Mouse (Mus musculus) megakaryocyte, embryonic 14.5 days (primary cell): ENCODE data around the gene Fbxo27. TPM values are rescaled to one million over a fixed set of nuclear protein-coding genes. Genes with fewer than 3 reads are reported as not detected.

Experiments used
- H3K27me3 ChIP-seq: replicated peaks from 2 replicates; pipeline ENCODE3; 2012; ENCODE audit warnings: inconsistent platforms
- H3K36me3 ChIP-seq: replicated peaks from 2 replicates; pipeline ENCODE3; 2012; ENCODE audit warnings: low read length, inconsistent platforms, mixed read lengths
- H3K4me1 ChIP-seq: 2 replicates; pipeline ENCODE4 v1.6.1; 2012; ENCODE audit warnings: inconsistent platforms
- H3K4me3 ChIP-seq: replicated peaks from 2 replicates; pipeline ENCODE3; 2012; ENCODE audit warnings: moderate library complexity, mild to moderate bottlenecking, inconsistent platforms
- H3K9me3 ChIP-seq: 2 replicates; pipeline ENCODE4 v1.6.1; 2012; ENCODE audit warnings: inconsistent platforms
- FLI1 ChIP-seq: IDR thresholded peaks from 2 replicates; pipeline ENCODE4 v1.6.1; 2012; ENCODE audit warnings: low read length, inconsistent platforms, mixed read lengths
- GATA1 ChIP-seq: IDR thresholded peaks from 3 replicates; pipeline ENCODE4 v1.6.1; 2012; ENCODE audit warnings: mixed read lengths, low read length, inconsistent platforms, borderline replicate concordance
- polyA plus RNA-seq: library from polyadenylated mRNA; stranded (reverse); fragments of >175 nt; gene quantifications from 2 replicates; pipeline ENCODE4 v1.2.3, GENCODE M21; 2012; ENCODE audit warnings: low replicate concordance; ENCODE audit not compliant: insufficient read depth

Gene Fbxo27
- polyA plus RNA-seq, 1 experiment = not detected

GRCm38 (mm10) chr7:28740949-28741348 is 48.3 kb downstream of the Fbxo27 start:
- no peaks in the 10 kb centered on the region for H3K27me3 ChIP-seq
- peaks cover 45% of the 10 kb centered on the region for H3K4me1 ChIP-seq
- TF ChIP-seq GATA1 (no peak), FLI1 (no peak)
- H3K9me3 ChIP-seq = no peaks in the 10 kb centered on the region
- peaks cover 49% of the 10 kb centered on the region for H3K36me3 ChIP-seq
- H3K4me3 ChIP-seq = peak overlapping the region; percentile 97

GRCm38 (mm10) chr7:28741368-28741708 is 48.7 kb downstream of the Fbxo27 start:
- no peaks in the 10 kb centered on the region for H3K9me3 ChIP-seq
- H3K36me3 ChIP-seq = peaks cover 52% of the 10 kb centered on the region
- TF ChIP-seq GATA1 (no peak), FLI1 (no peak)
- peak overlapping the region; percentile 97 for H3K4me3 ChIP-seq
- H3K4me1 ChIP-seq = peaks cover 45% of the 10 kb centered on the region
- no peaks in the 10 kb centered on the region for H3K27me3 ChIP-seq

- H3K27me3 ChIP-seq = no peaks in the 10 kb centered on the region
- H3K4me1 ChIP-seq = peaks cover 45% of the 10 kb centered on the region
- H3K4me3 ChIP-seq = peak within 1 kb of the TSS; percentile 97
- H3K9me3 ChIP-seq = no peaks in the 10 kb centered on the region
- TF ChIP-seq GATA1 (no peak), FLI1 (no peak)
- peaks cover 57% of the 10 kb centered on the region for H3K36me3 ChIP-seq
Measured at GRCm38 (mm10) chr7:28741709-28742438, 49.2 kb downstream of the Fbxo27 start, which contains the start of the genes Mrps12 and Sars2. Mrps12 (minus strand) TSS chr7:28741820. Sars2 (plus strand) TSS chr7:28741992.

Other genes with a start within 250 kb of the Fbxo27 start
- 3.4 and 4.0 TPM in 2 replicates for gene Lrfn1, start 240.9 kb upstream of the Fbxo27 start, polyA plus RNA-seq
- not detected in 2 replicates for gene Ifnl2, start 182.4 kb upstream of the Fbxo27 start, polyA plus RNA-seq
- not detected in 2 replicates for gene Ifnl3, start 170.0 kb upstream of the Fbxo27 start, polyA plus RNA-seq
- not detected in 2 replicates for gene Sycn, start 152.0 kb upstream of the Fbxo27 start, polyA plus RNA-seq
- 0.28 TPM in 1 of 2 replicates, not detected in the other for gene Nccrp1, start 145.6 kb upstream of the Fbxo27 start, polyA plus RNA-seq
- 125 and 217 TPM in 2 replicates for gene Samd4b, start 94.7 kb upstream of the Fbxo27 start, polyA plus RNA-seq
- gene Pak4, start 94.7 kb upstream of the Fbxo27 start, polyA plus RNA-seq = 17.3 and 20.8 TPM in 2 replicates
- not detected in 2 replicates for gene Acp7, start 61.5 kb upstream of the Fbxo27 start, polyA plus RNA-seq
- gene Fbxo17, start 24.0 kb downstream of the Fbxo27 start, polyA plus RNA-seq = not detected in 2 replicates
- 283 and 464 TPM in 2 replicates for gene Mrps12, start 49.0 kb downstream of the Fbxo27 start, polyA plus RNA-seq
- gene Sars2, start 49.1 kb downstream of the Fbxo27 start, polyA plus RNA-seq = 16.1 and 18.5 TPM in 2 replicates
- gene Ccer2, start 63.3 kb downstream of the Fbxo27 start, polyA plus RNA-seq = not detected in 2 replicates
- gene Sirt2, start 73.9 kb downstream of the Fbxo27 start, polyA plus RNA-seq = 230 and 254 TPM in 2 replicates
- 239 and 363 TPM in 2 replicates for gene Nfkbib, start 74.7 kb downstream of the Fbxo27 start, polyA plus RNA-seq
- 30.8 and 66.7 TPM in 2 replicates for gene Rinl, start 96.1 kb downstream of the Fbxo27 start, polyA plus RNA-seq
- gene Hnrnpl, start 115.7 kb downstream of the Fbxo27 start, polyA plus RNA-seq = 226 and 241 TPM in 2 replicates
- gene Ech1, start 132.4 kb downstream of the Fbxo27 start, polyA plus RNA-seq = 12.0 and 64.8 TPM in 2 replicates
- gene Lgals4, start 141.0 kb downstream of the Fbxo27 start, polyA plus RNA-seq = 1.3 TPM in 1 of 2 replicates, not detected in the other
- gene Lgals7, start 171.0 kb downstream of the Fbxo27 start, polyA plus RNA-seq = not detected in 2 replicates
- 0.08 TPM in 1 of 2 replicates, not detected in the other for gene Capn12, start 188.6 kb downstream of the Fbxo27 start, polyA plus RNA-seq